Mouse (Mus musculus) embryonic fibroblast, embryonic 13.5 days (primary cell): Measurements from ENCODE around the gene Tgfbrap1.

Experiments
- CTCF ChIP-seq: IDR thresholded peaks from 2 replicates; pipeline ENCODE4 v1.5.1; 2011; ENCODE audit warnings: mild to moderate bottlenecking, control low read depth, low read length, moderate library complexity, borderline replicate concordance; ENCODE audit not compliant: insufficient read depth
- POLR2A ChIP-seq: IDR thresholded peaks from 2 replicates; pipeline ENCODE4 v1.6.1; 2011; ENCODE audit warnings: low read depth, mild to moderate bottlenecking, control low read depth, low read length, moderate library complexity

DNA sequence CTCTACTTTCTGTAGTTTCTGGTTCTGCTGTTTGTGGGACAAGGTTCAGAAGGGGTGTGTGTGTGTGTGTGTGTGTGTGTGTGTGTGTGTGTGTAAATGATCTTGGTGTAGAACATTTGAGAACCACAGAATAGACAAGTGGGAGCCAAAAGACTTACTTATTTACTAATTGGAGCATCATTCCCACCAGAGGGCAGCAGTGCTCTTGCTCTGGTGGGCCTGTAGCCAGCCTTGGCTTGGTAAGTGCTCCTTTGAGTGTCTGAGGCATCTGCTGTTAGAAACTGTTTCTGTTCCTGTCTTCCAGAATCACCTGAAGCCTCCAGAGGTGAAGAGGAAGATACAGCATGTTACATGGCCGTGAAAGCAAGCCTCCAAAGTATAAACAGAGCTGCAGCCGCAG lies 14.4 kb upstream of the Tgfbrap1 start:
- TF ChIP-seq CTCF (peak; percentile 73; the same call in 1 of the 2 replicates), POLR2A (no peak)
